Mouse (Mus musculus): ENCODE data around the gene Bank1.
"Not testable (repeated sequence)": the region's sequence is repeated elsewhere in the genome, so short reads cannot be mapped to it uniquely, and the experiment has no call there.

The Bank1 gene

GRCm38 (mm10) chr3:136325783-136326182 lies at the start of gene Bank1:
TSS of gene Bank1 (minus strand) at chr3:136326066.
- peak; percentile 3 to 9 for DNase-seq

GRCm38 (mm10) chr3:136369916-136370315 lies 44.0 kb upstream of the Bank1 start:
- no peak for DNase-seq

DNA sequence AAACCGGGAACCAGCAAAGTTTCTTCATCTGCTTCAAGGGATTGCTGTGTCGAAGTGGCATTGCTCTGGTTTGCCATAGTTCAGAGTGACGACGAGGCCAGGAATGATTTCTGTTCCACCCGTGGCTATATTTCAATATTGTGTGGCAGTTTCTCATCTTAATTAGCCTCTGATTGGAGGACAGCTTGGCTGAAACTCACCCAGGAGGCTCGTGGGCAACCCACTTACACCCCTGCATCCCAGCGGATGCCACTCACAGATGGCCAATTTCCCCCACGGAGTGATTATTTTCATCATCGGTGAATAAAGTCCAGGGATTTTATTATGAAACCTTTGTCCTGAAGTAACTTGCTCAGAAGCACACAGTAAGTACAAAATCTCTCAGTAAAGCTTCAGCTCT lies 43.6 kb upstream of the Bank1 start:
- DNase-seq = no peak

DNA sequence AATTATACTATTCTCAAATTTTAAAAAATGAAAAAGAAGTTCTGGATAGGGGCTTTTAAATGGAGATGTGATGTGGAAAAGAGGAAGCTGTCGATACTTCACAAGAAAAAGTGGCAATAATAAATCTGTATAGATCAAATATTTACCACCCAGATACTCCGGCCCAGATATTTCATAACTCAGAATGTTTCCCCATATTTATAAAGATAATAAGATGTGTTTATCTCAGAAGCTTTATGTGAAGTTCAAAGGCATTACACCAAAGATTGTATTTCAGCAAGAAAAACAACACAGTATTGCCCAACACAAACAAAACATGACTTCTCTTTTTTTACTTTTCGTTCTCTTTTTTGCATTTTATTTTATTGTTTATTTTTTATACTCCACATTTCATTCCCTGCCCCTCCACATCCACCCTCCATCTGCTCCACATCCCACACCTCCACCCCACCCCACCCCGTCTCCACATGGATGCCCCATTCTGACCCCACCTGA lies 42.7 kb upstream of the Bank1 start:
- DNase-seq = no peak

DNA sequence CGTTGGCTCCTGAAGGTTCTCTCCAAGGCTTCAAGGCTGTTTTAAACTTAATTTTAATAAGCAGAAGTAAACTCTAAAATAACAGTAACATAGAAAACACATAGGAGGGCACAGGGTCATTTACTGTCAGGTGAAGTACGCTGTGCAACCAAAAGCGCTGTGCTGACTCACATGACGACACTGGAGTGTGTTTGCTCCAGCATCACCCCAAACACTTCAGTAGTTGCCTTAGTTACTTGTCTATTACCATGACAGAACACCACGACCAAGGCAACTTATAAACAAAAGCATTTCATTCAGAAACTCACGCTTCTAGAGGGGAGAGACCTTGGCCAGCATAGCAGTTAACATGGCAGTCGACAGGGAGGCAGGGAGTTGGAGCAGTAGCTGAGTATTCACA lies 23.8 kb upstream of the Bank1 start:
- DNase-seq = no peak

GRCm38 (mm10) chr3:136348611-136349010 lies 22.7 kb upstream of the Bank1 start:
- DNase-seq = no peak

DNA sequence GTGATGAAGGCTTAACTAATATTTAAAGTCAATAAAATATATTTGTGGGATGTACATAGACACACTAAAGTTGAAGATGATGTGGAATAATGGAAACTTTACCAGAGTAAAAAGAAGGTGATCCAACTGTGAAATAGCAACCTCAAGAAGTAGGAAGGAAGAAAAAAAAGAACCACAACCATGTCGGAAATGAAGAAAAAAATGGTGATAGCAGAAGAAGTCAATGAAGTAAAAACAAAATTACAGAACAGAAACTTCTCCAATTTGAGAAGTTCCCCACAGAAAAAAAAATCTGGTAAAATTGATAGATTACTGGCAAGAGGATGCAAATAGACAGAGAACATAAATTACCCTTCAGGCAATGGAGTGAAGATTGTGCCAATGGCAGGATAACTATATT lies 21.4 kb upstream of the Bank1 start:
- DNase-seq = no peak

GRCm38 (mm10) chr3:136341911-136342310 lies 16.0 kb upstream of the Bank1 start:
- DNase-seq = no peak

DNA sequence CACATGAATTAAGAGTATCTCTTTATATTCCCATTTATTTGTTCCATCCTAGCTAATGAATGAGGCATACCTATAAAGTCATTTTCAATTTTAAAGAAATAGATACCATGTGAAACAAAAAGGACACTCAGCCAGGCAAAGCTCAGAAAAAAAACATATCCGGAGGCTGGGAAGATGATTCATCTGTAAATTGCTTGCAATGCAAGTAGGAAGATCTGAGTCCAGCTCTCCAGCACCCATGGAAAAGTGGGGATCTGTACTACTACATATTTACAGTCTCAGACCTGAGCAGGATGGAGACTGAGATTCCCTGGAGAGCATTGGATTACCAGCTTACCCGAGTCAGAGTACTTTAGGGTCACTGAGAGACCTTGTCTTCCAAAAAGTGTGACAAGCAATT lies 14.0 kb upstream of the Bank1 start:
- DNase-seq = no peak

DNA sequence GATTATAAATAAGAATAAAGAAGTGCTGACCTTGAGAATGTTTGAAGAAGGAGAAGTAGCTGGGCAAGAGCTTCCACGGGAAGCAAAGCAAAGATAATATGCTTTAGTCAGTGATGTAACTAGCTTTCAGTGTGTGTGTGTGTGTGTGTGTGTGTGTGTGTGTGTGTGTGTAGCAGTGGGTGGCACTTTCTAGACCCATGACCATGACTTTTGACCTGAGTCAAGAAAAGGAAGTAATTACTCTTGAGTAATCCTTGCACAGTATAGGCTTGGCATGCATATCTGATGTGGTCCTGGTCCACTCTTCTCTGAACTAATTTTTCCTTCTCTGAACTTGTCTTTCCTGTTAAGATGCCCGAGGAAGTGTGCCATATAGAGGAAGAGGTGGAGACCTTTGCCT lies 5.3 kb upstream of the Bank1 start:
- DNase-seq = no peak

- DNase-seq = no peak
Observed at GRCm38 (mm10) chr3:136330043-136330442, 4.2 kb upstream of the Bank1 start.

DNA sequence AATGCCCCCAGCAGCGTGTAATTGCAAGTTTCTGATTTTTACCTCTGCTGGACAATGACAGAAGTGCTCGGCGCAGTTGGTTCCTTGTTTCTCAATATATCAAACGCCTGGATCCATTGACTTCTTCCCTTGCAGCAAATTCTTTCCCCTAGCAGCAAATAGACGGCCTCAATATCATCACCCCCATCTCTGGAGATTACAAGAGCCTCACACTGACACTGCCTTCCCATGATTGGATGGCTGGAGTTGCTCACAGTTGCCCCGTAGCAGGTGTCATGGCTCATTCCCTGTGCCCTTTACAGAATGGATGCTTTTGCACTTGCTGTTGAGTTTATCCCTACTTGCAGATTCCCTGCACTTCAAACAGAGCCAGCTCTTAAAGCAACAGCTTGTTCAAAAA lies 3.3 kb upstream of the Bank1 start:
- DNase-seq = no peak

DNA sequence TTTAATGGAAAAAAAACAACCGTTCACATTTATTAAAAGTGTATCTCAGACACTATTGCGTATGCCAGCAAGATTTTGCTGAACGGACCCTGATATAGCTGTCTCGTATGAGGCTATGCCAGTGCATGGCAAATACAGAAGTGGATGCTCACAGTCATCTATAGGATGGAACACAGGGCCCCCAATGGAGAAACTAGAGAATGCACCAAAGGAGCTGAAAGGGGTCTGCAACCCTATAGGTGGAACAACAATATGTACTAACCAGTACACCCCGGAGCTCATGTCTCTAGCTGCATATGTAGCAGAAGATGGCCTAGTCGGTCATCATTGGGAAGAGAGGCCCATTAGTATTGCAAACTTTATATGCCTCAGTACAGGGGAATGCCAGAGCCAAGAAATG lies 1.1 kb downstream of the Bank1 start:
- DNase-seq = not testable (repeated sequence)

GRCm38 (mm10) chr3:136321936-136322335 lies 3.9 kb downstream of the Bank1 start:
- DNase-seq = no peak

DNA sequence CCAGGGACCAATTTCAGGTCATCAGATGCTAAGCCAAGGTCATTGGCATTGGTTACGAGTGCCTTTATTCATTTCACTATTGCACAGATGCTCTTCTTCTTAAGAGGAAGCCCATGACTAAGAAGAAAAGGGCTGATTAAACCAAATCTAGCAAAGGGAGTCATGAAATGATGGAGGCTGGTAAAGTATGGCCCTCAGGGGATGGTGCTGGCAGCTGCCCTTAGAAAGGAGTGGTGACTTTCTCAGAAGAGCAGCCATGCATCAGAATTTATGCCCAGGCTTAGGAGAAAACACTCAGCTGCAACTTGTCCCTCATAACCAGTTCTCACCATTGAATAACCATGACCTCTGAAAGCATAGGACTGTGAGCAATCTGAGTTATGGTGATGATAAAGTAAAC lies 17.4 kb downstream of the Bank1 start:
- peak in 1 of 2 experiments; percentile 31 for DNase-seq

DNA sequence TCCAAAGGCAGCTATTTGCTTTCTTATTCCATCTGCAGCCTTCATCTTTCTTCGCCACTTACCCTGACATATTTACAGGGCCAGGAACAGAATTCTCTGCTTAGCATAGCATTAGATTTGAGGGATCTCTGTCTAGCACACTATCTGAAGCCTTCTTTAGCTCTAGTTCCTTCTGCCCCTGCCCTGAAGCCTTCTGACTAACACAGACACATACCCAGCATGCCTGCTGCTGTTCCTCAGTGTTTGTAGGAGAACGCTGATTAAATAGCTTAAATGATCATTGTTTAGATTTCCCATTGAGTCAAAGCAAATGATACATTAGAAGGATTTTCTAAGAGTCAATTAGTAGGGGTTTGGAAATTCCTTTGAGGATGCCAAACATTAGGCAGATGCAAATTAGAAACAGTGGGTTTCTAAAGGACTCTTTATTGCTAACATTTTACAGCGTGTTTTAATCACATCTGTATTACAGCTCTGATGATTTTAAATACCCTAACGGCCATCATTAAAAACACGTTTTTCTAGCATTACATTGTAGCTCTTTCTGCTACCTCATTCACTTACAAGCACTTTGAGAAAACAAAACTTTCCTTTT lies 19.2 kb downstream of the Bank1 start:
- no peak for DNase-seq

GRCm38 (mm10) chr3:136302541-136302940 lies 23.3 kb downstream of the Bank1 start:
- no peak for DNase-seq

DNA sequence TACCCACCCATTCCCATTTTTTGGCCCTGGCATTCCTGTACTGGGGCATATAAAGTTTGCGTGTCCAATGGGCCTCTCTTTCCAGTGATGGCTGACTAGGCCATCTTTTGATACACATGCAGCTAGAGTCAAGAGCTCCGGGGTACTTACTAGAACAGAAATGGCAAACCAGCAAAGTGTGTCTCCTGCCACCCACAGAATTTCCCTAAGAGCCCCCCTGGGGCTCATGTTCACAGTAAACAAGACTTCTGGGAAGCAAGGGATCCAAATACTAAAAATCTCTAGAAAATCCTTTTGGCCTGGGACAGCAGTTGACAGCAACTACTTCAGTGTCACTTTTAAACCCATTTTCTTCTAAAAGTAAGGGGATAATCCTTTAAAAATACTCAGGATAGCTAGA lies 25.1 kb downstream of the Bank1 start:
- DNase-seq = not testable (repeated sequence)

DNA sequence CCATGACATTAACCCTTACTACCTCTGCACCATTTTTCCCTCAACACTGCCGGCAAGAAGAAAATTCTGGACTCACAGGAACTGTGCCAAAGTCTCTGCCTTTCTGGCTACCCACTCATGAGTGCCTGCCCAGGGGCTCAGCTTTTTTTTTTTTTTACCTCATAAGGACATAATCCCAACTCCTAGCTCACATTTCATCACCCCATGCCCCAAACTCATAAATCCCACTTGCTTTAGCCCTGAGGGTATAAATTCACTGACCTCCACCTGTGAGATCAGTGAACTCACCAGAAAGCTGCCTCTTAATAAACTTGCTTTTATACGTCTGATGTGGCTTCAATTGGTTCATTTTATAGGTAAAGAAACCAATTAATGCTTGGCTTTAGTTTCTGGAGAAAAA lies 28.5 kb downstream of the Bank1 start:
- DNase-seq = peak in 1 of 2 experiments; percentile 1

DNA sequence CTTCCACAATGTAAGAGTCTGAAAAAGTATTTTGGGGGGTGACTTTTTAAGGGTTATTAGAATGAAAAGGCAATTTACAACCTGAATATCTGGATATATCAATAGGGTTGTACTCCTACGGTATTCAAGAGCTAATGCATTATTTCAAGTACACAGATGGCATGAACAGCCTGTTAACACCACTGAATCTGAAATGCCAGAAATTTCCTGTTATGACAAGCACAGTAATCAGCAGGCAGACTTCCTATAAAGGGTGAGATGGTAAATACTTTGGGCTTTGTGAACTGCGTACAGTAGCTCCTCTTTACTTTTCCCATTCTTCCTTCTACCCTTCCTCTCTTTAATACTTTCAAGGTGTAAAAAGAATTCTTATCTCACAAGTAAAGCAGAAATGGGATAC lies 30.6 kb downstream of the Bank1 start:
- no peak for DNase-seq

GRCm38 (mm10) chr3:136287883-136288282 lies 38.0 kb downstream of the Bank1 start:
- no peak for DNase-seq

DNA sequence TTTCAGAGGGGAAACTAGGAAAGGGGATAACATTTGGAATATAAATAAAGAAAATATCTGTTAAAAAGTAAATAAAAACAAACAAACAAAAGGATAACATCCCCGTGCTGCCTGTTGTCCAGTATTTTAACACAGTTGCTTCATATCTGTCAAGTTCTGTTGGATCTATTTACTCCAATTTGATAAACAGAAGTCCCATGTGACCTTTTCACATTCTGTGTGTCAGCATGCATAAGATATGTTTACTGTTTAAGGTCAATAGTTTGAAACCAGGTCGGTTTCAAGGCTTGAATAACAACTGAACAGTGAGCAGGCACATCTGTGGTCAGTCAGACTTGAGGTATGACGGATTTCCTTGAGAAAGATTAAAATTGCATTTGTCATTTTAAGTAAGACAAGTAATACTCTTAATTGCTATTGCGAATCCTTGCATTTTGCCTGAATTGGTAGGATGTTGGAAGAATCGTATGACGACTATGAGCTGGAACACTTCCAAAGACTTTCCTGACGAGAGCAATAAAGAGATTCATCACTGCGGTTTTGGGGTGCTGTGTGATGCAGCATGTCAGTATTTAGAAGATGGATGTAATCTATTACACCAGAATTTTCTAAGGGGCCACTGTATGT lies 60.8 kb downstream of the Bank1 start:
- no peak for DNase-seq

GRCm38 (mm10) chr3:136257761-136258160 lies 68.1 kb downstream of the Bank1 start:
- no peak for DNase-seq

- no peak for DNase-seq
Observed at GRCm38 (mm10) chr3:136254713-136255112, 71.2 kb downstream of the Bank1 start.

GRCm38 (mm10) chr3:136252820-136253219 lies 73.0 kb downstream of the Bank1 start:
- no peak for DNase-seq

Data from kidney, adult 8-10 months (tissue).